Mouse (Mus musculus) megakaryocyte, adult 5-6 weeks (primary cell): ENCODE results near the gene Ndufa7. TPM values are rescaled to one million over a fixed set of nuclear protein-coding genes. Genes with fewer than 3 reads are reported as not detected.
A peak's percentile ranks its signal among the peaks of the same experiment; 100 is the strongest.

Experiments
- ATAC-seq: 2 replicates; pipeline ENCODE4 v1.8.0; 2016; ENCODE audit warnings: mild to moderate bottlenecking, inconsistent platforms; ENCODE audit not compliant: poor library complexity, severe bottlenecking
- total RNA-seq, 2 experiments: library from RNA; stranded (forward) in 1 of 2; stranded (reverse) in 1 of 2; fragments of 153-499, 151-499 nt in 1 of 2; fragments of 221-1000, 200-1000 nt in 1 of 2; gene quantifications; 2 replicates each; pipeline versions ENCODE4 v1.2.3 to v1.2.4; 2015 to 2017

Ndufa7 gene
- 150 and 160 TPM in 2 replicates for total RNA-seq (2015)
- 110 and 139 TPM in 2 replicates for total RNA-seq (2017)

- ATAC-seq, result peak; percentile 99
Measured at GRCm38 (mm10) chr17:33824084-33824996, at the start of gene Ndufa7, which contains the start of gene Rps28. Gene Ndufa7 (plus strand): TSS chr17:33824572. Gene Rps28 (minus strand): TSS chr17:33824562.

- ATAC-seq, result no peak
Measured at GRCm38 (mm10) chr17:33774573-33775155, 49.7 kb upstream of the Ndufa7 start.

GRCm38 (mm10) chr17:33775287-33775686 is 49.1 kb upstream of the Ndufa7 start:
- ATAC-seq, result no peak

GRCm38 (mm10) chr17:33779271-33779966 is 45.0 kb upstream of the Ndufa7 start:
- ATAC-seq, result no peak

GRCm38 (mm10) chr17:33779967-33780295 is 44.4 kb upstream of the Ndufa7 start:
- ATAC-seq, result no peak

- peak; percentile 62 for ATAC-seq
Measured at GRCm38 (mm10) chr17:33780431-33780830, 43.9 kb upstream of the Ndufa7 start.

GRCm38 (mm10) chr17:33781124-33781977 is 43.0 kb upstream of the Ndufa7 start, which contains the start of gene Angptl4:
Gene Angptl4 (minus strand): TSS chr17:33781830.
- peak; percentile 84 for ATAC-seq

GRCm38 (mm10) chr17:33782067-33782466 is 42.3 kb upstream of the Ndufa7 start:
- no peak for ATAC-seq

- no peak for ATAC-seq
Measured at GRCm38 (mm10) chr17:33783408-33783807, 41.0 kb upstream of the Ndufa7 start.

GRCm38 (mm10) chr17:33784939-33785338 is 39.4 kb upstream of the Ndufa7 start:
- ATAC-seq, result no peak

GRCm38 (mm10) chr17:33786375-33786774 is 38.0 kb upstream of the Ndufa7 start:
- ATAC-seq, result no peak

GRCm38 (mm10) chr17:33788732-33789131 is 35.6 kb upstream of the Ndufa7 start:
- no peak for ATAC-seq

- no peak for ATAC-seq
Measured at GRCm38 (mm10) chr17:33798306-33798705, 26.1 kb upstream of the Ndufa7 start.

- ATAC-seq, result 0 out of 2 replicates have a peak, but pooled peaks have one; percentile 52
Measured at GRCm38 (mm10) chr17:33799277-33799676, 25.1 kb upstream of the Ndufa7 start.

- ATAC-seq, result no peak
Measured at GRCm38 (mm10) chr17:33802221-33802620, 22.2 kb upstream of the Ndufa7 start.

GRCm38 (mm10) chr17:33804205-33804604 is 20.2 kb upstream of the Ndufa7 start:
- no peak for ATAC-seq

- ATAC-seq, result no peak
Measured at GRCm38 (mm10) chr17:33804745-33805144, 19.6 kb upstream of the Ndufa7 start.

GRCm38 (mm10) chr17:33807181-33807888 is 17.0 kb upstream of the Ndufa7 start:
- ATAC-seq, result no peak

- ATAC-seq, result no peak
Measured at GRCm38 (mm10) chr17:33808192-33808591, 16.2 kb upstream of the Ndufa7 start.
